Mouse (Mus musculus) right cerebral cortex, adult 18-20 months (tissue): ENCODE results near the gene Spag6l.
"Not testable (repeated sequence)": the region's sequence is repeated elsewhere in the genome, so short reads cannot be mapped to it uniquely, and the experiment has no call there.

Experiments used
- DNase-seq: peaks from one replicate; pipeline ENCODE4 v3.0.0; 2022; ENCODE audit warnings: mixed read lengths

Spag6l gene

DNA sequence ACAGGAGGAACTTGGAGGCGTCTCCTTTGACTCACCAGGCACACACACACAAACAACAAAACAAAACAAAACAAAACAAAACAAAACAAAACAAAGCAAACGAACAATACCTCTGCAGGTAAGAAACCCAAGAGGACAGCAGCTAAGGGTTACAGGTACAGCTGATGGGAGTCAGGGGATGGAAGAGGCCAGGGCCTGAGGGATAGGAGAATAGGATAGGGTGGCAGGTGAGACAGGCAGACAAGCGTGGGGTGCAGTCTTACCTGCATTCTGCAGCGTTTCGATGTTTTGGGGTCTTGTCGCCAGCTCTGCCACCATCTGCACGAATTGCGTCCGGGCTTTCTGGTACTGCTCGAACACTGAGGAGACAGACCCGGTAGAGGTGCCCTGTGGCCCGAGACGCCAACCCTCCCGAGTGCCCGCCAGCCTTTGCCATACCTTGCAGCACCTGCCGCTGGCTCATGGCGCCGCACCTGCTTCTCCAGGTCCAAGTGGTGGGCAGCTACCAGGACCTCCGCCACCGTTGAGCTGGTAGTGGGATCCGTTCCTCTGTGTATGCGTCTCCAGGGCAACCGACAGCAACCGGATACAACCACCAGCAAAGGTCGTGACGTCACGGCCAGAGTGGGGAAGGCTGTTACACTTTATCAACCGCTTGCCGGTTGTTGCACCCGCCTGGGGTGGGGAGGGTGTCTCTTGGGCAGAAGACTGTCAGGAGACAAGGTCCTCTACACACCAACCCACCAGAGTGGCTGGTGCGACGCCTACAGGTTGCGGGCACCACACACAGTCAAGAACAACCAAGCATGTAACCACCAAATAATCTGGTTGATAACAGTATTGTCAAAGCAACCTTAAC is at the start of gene Spag6l:
TSS of gene Spag6l (minus strand) at position 700 of the 859 bp plus-strand sequence.
- DNase-seq, result peak; percentile 63

DNA sequence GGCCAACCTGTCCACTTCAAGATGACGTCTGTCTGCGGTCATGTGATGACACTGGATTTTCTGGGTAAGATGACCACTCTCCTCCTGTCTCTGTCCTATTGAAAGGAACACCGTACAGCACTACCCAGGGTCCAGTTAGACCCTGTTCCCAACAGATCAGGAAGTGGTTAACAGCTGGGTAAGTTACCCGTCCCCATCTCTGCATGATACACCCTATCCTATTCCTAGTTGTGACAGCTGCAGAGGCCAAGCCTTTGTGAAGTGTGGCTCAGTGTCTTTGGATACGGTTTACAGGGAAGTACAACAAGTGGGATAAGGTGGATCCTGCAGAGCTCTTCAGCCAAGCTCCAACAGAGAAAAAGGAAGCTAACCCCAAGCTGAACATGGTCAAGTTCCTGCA is 49.8 kb upstream of the Spag6l start:
- no peak for DNase-seq

- peak; percentile 92 for DNase-seq
Measured at GRCm38 (mm10) chr16:16870617-16871331, 41.5 kb upstream of the Spag6l start, which contains the start of the genes Top3b and Vpreb1. Top3b (plus strand) TSS chr16:16870736. Vpreb1 (minus strand) TSS chr16:16870843.

DNA sequence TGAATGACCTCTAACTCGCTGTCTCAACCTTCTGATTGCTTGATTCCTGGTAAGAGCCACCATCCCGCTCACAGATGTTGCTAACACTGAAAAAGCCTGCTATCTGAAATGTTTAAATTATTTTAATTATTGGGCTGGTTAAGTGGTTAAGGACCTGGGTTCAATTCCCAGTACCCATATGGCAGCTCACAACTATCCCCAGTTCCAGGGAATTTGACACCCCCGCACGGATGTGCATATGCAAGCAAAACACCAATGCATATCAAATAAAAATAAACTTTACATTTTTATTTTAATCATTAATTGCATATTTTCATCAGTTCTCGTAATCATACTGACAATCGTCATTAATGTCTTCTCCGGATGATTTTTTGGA is 41.0 kb upstream of the Spag6l start:
- DNase-seq, result no peak

DNA sequence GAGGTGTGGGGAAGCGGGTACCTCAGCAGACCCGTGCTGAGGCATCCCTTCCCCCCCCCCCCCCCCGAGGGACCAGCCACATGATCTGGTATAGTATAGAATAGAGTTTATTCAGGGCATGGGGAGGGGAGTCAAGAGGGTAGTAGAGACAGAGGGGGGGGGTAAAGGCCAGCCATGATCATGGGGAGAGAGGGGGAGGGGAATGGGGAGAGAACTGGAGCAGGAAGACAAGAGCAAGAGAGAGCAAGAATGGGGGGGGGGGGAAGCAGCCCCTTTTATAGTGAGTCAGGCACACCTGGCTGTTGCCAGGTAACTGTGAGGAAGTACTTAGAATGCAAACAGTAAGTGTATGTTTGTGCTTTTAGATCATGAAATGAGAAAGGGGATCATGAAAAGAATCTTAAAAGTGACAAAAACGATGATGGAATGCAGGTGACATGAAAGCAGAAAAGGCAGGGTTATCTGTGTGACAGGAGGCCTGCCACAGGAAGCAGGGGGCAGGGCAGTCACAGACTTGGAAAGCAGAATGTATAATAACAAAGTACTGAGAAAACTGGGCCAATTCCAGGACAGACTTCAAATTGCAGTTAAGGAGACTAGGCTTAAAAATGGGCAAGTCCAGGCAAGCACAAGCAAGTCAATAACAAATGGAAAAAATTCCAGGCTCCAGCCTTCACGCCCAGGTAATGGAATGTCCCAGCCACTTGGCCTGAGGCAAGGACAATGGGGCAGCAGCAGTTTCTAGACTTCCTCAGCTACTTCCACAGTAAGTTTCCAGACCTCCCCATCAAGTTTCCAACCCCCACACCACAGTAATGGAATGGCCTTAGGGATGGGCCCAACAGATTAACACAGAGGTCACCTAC is 36.7 kb upstream of the Spag6l start:
- no peak for DNase-seq

- no peak for DNase-seq
Measured at GRCm38 (mm10) chr16:16865217-16865616, 36.0 kb upstream of the Spag6l start.

GRCm38 (mm10) chr16:16863978-16864377 is 34.7 kb upstream of the Spag6l start, which contains the start of gene Igll1:
Igll1 (minus strand) TSS chr16:16863985.
- DNase-seq, result no peak

DNA sequence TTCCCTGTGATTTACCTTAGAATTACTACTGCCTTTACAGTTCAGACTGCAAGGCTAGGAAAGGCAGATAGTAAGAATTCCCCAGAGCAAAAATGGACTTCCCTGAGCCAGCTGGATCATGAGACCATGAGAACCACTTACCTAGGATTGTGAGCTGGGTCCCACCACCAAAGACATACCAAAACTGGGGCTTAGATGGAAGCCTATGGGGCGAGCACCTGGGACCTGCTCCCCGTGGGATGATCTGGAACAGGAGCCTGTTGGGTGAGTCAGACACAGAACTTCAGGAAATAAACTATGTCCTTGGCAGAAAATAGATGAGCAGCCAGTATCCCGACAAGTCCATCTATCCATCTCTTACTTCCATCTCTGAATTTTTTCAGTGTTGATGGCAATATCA is 33.0 kb upstream of the Spag6l start:
- DNase-seq, result no peak

GRCm38 (mm10) chr16:16856731-16857476 is 27.6 kb upstream of the Spag6l start:
- DNase-seq, result no peak

GRCm38 (mm10) chr16:16856054-16856453 is 26.8 kb upstream of the Spag6l start:
- not testable (repeated sequence) for DNase-seq

- peak; percentile 11 for DNase-seq
Measured at GRCm38 (mm10) chr16:16855541-16855940, 26.3 kb upstream of the Spag6l start.

DNA sequence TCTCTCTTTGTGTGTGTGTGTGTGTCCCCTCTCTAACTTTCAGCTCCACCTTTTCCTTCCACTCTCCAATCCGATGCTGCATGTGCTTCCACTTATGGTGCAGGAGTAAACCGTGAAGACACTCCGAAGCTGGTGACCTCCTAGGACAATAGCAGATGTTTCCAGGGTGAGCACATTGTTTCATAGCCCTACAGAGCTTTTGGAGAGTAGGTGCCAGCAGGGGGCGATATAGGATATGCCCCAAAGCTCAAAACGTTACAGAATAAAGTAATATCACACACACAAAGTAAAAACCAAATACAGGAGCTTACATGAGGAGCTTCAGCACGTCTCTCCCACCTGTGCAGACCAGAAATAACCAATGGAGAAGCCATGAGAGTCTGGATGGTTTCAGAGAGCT is 25.6 kb upstream of the Spag6l start:
- DNase-seq, result peak; percentile 22

DNA sequence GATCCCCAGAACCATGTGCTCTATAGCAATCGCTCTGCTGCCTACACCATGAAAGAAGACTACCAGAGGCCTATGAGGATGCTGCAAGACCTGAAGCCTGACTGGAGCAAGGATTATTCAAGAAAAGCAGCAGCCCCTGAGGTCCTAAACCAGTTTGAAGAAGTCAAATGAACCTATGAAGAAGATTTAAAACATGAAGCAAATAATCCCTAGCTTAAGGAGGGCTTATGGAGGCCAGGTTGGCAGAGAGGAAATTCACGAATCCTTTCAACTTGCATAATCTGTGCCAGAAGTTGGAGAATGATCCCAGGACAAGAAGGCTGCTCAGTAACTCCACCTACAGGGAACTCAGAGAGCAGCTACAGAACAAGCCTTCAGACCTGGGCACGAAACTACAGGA is 23.2 kb upstream of the Spag6l start:
- DNase-seq, result no peak

DNA sequence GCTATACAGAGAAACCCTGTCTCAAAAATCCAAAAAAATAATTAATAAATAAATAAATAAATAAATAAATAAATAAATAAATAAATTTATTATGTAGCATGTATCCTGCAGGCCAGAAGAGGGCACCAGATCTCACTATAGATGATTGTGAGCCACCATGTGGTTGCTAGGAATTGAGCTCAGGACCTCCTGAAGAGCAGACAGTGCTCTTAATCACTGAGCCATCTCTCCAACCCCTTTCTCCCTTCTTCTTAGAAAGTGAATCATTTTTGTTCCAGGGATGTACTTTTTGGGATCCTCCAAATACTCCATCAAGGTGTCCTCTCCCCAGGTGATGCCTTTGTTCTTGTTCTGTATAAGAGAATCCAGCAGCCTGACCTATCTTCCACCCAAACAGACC is 19.9 kb upstream of the Spag6l start:
- DNase-seq, result no peak

- no peak for DNase-seq
Measured at GRCm38 (mm10) chr16:16829671-16830070, 415 bp upstream of the Spag6l start.

DNA sequence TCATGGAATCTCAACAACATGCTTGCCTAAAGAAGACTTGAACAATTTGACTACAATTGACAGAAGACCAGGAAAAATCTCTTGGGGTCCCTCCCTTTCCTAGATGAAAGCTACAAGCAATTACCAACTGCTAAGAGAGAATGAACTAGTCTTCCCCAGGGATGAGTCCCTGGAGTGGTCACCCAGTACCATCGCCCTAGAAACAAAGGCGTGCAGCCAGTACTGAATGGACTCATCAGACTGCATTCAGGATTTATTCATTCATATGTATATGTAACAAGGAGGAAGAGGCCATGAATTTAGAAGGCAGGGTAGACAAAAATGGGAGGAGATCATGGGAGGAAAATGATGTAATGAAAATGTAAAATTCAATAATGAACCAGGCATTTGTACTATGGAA is 3.0 kb downstream of the Spag6l start:
- no peak for DNase-seq

- no peak for DNase-seq
Measured at GRCm38 (mm10) chr16:16825476-16825875, 3.8 kb downstream of the Spag6l start.

GRCm38 (mm10) chr16:16806325-16806724 is 22.9 kb downstream of the Spag6l start:
- DNase-seq, result no peak
